Mouse (Mus musculus): ENCODE results near the gene Nptx1. TPM values are rescaled to one million over a fixed set of nuclear protein-coding genes. Genes with fewer than 3 reads are reported as not detected.
A peak's percentile ranks its signal among the peaks of the same experiment; 100 is the strongest.

Gene Nptx1
- polyA plus RNA-seq, 1 experiment: 0.85 TPM

DNA sequence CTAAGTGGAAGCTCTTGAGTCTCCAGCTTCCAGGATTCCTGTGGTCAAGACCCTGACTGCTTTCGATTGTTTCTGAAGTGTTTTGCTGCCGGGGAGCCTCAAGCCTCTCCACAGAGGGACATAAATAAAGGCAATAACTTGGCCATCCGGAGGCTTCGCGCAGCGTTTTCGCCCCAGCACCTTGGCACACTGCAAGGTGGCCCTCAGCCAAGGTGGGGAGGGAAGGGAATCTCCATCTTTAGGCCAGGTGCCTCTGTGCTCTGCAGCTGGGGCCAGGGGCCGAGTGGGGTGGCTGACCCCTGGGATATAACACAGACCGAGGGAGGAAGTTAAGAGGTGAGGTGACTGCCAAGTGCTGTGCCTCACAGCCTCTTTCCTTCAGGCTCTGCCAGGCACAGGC lies 15.6 kb upstream of the Nptx1 start:
- Histone ChIP-seq H3K27me3 (ENCODE audit: control insufficient read depth, insufficient read depth, low read length) (no peaks in the 10 kb centered on the region; the same call in 1 of the 2 replicates), H3K4me3 (ENCODE audit: control insufficient read depth, insufficient read depth, low read length) (no peak overlapping the region), H3K27ac (ENCODE audit: control insufficient read depth, insufficient read depth, low read length) (no peak overlapping the region), H3K4me1 (replicated peaks; ENCODE audit: control insufficient read depth, insufficient read depth, low read length) (no peaks in the 10 kb centered on the region), H3K36me3 (ENCODE audit: control insufficient read depth, insufficient read depth, low read length) (no peaks in the 10 kb centered on the region)
- TF ChIP-seq POLR2A (IDR thresholded peaks at IDR 0.05; ENCODE audit: control insufficient read depth, extremely low read depth, insufficient read depth, low read length, poor library complexity) (no peak), CTCF (IDR thresholded peaks at IDR 0.05; ENCODE audit: borderline replicate concordance, control insufficient read depth, extremely low read depth, insufficient read depth, low read length, poor library complexity) (0 out of 2 replicates have a peak, but pooled peaks have one; percentile 7)
- WGBS: 31% methylated on average over 9 of the region's 9 CpGs
- DNase-seq: no peak

DNA sequence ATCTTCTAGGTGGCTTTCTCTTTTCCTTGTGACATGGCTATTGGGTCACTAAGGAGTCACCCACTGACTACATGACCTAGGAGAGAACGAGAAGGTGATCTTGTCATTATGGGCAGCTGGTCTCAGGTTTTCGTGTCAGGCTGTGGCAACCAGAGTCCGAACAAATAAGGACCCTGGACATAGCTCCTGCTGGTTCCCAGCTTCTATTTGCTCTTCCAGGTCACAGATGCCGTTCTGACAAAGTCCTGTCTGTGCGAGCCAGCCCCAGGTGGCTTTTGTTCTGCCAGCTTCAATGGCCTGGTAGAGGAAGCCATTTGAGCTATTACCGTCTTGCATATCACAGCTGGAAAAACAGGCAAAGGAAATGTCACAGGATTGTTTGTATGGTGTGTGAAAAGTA lies 14.7 kb upstream of the Nptx1 start:
- WGBS: 52% methylated on average over 6 of the region's 6 CpGs
- no peak for TF ChIP-seq POLR2A (IDR thresholded peaks at IDR 0.05; ENCODE audit: control insufficient read depth, extremely low read depth, insufficient read depth, low read length, poor library complexity)
- TF ChIP-seq CTCF (IDR thresholded peaks at IDR 0.05; ENCODE audit: borderline replicate concordance, control insufficient read depth, extremely low read depth, insufficient read depth, low read length, poor library complexity): no peak
- H3K36me3 ChIP-seq (ENCODE audit: control insufficient read depth, insufficient read depth, low read length): no peaks in the 10 kb centered on the region
- no peak overlapping the region for H3K4me3 ChIP-seq (ENCODE audit: control insufficient read depth, insufficient read depth, low read length)
- H3K27ac ChIP-seq (ENCODE audit: control insufficient read depth, insufficient read depth, low read length): no peak overlapping the region
- H3K27me3 ChIP-seq (ENCODE audit: control insufficient read depth, insufficient read depth, low read length): no peaks in the 10 kb centered on the region; the same call in 1 of the 2 replicates
- no peak for DNase-seq
- H3K4me1 ChIP-seq (replicated peaks; ENCODE audit: control insufficient read depth, insufficient read depth, low read length): no peaks in the 10 kb centered on the region

DNA sequence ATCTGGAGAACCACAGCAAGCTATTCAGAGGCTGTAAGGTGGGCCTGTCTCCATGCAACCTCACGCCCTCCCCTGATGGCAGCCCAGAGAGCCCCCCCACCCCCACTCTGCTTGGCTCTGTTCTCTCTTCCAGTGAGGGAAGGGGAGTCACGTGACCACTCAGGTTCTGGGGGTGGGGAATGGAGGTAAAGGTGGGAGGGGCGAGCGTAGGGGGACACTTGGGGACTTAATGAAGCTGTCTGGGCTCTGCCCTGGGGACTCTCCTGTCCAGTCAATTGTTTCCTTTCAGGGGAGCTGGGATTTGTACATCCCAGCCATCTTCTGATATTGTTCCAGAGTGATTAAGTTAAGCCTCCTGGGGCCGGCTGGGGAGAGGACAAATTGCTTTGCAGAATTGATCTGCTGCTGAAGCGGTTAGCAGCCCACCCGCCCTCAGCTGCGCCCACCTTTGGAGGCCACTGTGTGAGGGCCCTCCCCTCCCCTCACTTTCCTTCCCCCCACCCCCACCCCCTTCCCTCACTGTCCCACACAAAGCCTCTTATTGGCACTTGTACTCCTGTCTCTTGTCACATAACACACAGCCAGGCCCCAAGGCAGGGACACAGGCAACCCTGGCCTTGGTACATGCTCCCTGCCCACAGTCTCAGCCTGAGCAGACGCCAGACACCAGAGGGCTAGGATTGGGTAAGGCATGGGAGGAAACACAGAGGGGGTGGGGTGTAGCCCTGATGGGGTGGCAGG lies 11.5 kb upstream of the Nptx1 start:
- no peaks in the 10 kb centered on the region for H3K36me3 ChIP-seq (ENCODE audit: control insufficient read depth, insufficient read depth, low read length)
- H3K27ac ChIP-seq (ENCODE audit: control insufficient read depth, insufficient read depth, low read length): no peak overlapping the region
- DNase-seq: no peak
- no peaks in the 10 kb centered on the region for H3K27me3 ChIP-seq (ENCODE audit: control insufficient read depth, insufficient read depth, low read length)
- no peak overlapping the region for H3K4me3 ChIP-seq (ENCODE audit: control insufficient read depth, insufficient read depth, low read length)
- H3K4me1 ChIP-seq (replicated peaks; ENCODE audit: control insufficient read depth, insufficient read depth, low read length): no peaks in the 10 kb centered on the region
- no peak for TF ChIP-seq CTCF (IDR thresholded peaks at IDR 0.05; ENCODE audit: borderline replicate concordance, control insufficient read depth, extremely low read depth, insufficient read depth, low read length, poor library complexity)
- TF ChIP-seq POLR2A (IDR thresholded peaks at IDR 0.05; ENCODE audit: control insufficient read depth, extremely low read depth, insufficient read depth, low read length, poor library complexity): no peak
- 49% methylated on average over 9 of the region's 9 CpGs for WGBS

DNA sequence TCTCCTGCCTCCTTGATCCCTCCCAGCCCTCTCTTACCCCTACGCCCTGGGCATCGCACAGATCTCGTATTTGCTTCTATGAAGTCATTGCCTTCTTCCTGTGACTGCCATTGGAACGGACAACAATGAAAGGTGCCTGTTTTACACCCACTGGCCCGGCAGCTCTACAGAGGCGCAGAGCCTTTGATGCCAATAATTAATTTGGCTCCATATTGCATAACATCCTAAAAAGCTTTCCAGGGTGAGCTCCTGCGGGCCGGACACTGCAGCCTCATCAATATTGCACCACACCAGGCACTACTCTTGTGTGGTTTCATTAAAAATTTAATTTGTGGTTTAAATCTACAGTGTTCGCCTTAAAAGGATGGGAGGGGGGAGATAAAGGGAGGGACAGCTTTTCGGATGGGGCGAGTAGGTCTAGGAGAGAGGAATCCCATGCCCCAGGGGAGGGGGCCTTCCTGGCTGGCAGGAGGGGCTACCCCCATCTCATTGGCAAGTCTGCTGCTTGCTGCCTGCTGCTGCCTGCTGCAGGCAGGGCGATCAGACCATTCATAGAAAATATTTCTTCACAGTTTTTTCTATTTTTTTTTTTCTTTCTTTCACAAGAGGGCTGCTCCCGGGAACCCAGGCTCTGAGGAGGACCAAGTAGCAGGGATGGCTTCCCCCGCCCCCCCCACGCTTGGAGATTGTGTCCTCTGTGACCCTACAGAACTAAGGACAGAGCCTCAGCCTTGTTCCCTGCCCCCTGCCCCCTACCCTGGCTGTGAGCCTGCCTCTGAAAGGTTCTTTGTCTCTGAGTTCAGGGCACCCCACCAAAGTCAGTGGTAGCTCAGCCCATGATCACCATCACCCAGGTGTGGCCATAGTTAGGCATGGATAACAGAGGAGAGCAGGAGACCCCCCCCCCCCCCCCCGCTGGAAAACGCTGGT lies 10.7 kb upstream of the Nptx1 start:
- no peak overlapping the region for H3K27ac ChIP-seq (ENCODE audit: control insufficient read depth, insufficient read depth, low read length)
- TF ChIP-seq CTCF (IDR thresholded peaks at IDR 0.05; ENCODE audit: borderline replicate concordance, control insufficient read depth, extremely low read depth, insufficient read depth, low read length, poor library complexity): no peak
- no peak for TF ChIP-seq POLR2A (IDR thresholded peaks at IDR 0.05; ENCODE audit: control insufficient read depth, extremely low read depth, insufficient read depth, low read length, poor library complexity)

DNA sequence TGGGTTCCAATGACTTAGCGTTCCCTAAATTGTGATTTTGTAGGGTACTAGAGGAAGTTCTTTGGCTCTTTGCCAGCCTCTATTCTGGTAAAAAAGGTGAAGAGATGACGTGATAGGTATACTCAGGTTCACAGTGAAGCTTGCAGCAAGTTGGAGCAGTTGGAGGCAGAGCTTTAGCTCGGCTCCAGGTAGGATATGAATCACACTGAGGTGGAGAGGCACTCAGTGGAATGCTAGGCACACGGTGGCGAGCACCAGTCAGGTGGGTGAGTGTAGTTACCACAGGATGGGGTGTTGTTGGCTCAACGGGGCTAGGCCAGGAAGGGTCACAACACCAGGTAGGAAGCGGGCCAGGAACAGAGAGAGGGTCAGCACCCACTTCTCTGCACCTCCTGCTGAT lies 7.6 kb upstream of the Nptx1 start:
- no peak for TF ChIP-seq POLR2A (IDR thresholded peaks at IDR 0.05; ENCODE audit: control insufficient read depth, extremely low read depth, insufficient read depth, low read length, poor library complexity)
- TF ChIP-seq CTCF (IDR thresholded peaks at IDR 0.05; ENCODE audit: borderline replicate concordance, control insufficient read depth, extremely low read depth, insufficient read depth, low read length, poor library complexity): no peak
- no peak overlapping the region for H3K4me3 ChIP-seq (ENCODE audit: control insufficient read depth, insufficient read depth, low read length)
- H3K27me3 ChIP-seq (ENCODE audit: control insufficient read depth, insufficient read depth, low read length): peaks cover 3% of the 10 kb centered on the region; the same call in 1 of the 2 replicates
- H3K4me1 ChIP-seq (replicated peaks; ENCODE audit: control insufficient read depth, insufficient read depth, low read length): no peaks in the 10 kb centered on the region
- no peak for DNase-seq
- 76% methylated on average over 7 of the region's 7 CpGs for WGBS
- H3K36me3 ChIP-seq (ENCODE audit: control insufficient read depth, insufficient read depth, low read length): no peaks in the 10 kb centered on the region
- H3K27ac ChIP-seq (ENCODE audit: control insufficient read depth, insufficient read depth, low read length): no peak overlapping the region

More for the DNA sequence above, 10.7 kb upstream of the Nptx1 start:
- no peak for DNase-seq
- WGBS: 60% methylated on average over 17 of the region's 17 CpGs
- no peak overlapping the region for H3K4me3 ChIP-seq (ENCODE audit: control insufficient read depth, insufficient read depth, low read length)
- H3K36me3 ChIP-seq (ENCODE audit: control insufficient read depth, insufficient read depth, low read length): no peaks in the 10 kb centered on the region
- no peaks in the 10 kb centered on the region for H3K4me1 ChIP-seq (replicated peaks; ENCODE audit: control insufficient read depth, insufficient read depth, low read length)
- H3K27me3 ChIP-seq (ENCODE audit: control insufficient read depth, insufficient read depth, low read length): no peaks in the 10 kb centered on the region

DNA sequence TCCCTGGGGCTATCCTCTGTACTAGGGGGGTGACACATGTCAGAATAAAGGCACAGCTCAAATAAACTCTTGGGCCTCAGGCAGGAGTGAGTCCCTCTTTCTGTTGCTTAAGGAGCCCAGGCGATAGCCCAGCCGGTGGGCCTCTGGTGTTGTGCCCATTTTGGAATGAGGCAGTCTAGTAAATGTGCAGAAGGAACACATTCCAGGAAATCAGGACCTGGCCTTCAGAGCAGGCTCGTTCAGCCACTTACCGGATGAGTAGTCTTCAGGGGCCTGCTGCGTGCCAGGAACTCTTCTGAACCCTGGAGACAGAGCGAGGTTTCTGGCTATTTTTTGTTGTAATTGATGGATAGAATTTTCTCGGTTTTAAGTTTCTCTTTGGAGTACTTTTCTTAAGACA lies 7.2 kb upstream of the Nptx1 start:
- no peak for DNase-seq
- Histone ChIP-seq H3K36me3 (ENCODE audit: control insufficient read depth, insufficient read depth, low read length) (no peaks in the 10 kb centered on the region), H3K27ac (ENCODE audit: control insufficient read depth, insufficient read depth, low read length) (no peak overlapping the region), H3K27me3 (ENCODE audit: control insufficient read depth, insufficient read depth, low read length) (peaks cover 3% of the 10 kb centered on the region; the same call in 1 of the 2 replicates), H3K4me1 (replicated peaks; ENCODE audit: control insufficient read depth, insufficient read depth, low read length) (no peaks in the 10 kb centered on the region), H3K4me3 (ENCODE audit: control insufficient read depth, insufficient read depth, low read length) (no peak overlapping the region)
- 85% methylated on average over 7 of the region's 7 CpGs for WGBS
- TF ChIP-seq CTCF (IDR thresholded peaks at IDR 0.05; ENCODE audit: borderline replicate concordance, control insufficient read depth, extremely low read depth, insufficient read depth, low read length, poor library complexity) (no peak), POLR2A (IDR thresholded peaks at IDR 0.05; ENCODE audit: control insufficient read depth, extremely low read depth, insufficient read depth, low read length, poor library complexity) (no peak)
